Mouse (Mus musculus): ENCODE measurements around the gene Pmpca. TPM values are rescaled to one million over a fixed set of nuclear protein-coding genes. Genes with fewer than 3 reads are reported as not detected.

The Pmpca gene
- total and polyA plus RNA-seq, 2 experiments = 38.2 to 52.0 TPM

DNA sequence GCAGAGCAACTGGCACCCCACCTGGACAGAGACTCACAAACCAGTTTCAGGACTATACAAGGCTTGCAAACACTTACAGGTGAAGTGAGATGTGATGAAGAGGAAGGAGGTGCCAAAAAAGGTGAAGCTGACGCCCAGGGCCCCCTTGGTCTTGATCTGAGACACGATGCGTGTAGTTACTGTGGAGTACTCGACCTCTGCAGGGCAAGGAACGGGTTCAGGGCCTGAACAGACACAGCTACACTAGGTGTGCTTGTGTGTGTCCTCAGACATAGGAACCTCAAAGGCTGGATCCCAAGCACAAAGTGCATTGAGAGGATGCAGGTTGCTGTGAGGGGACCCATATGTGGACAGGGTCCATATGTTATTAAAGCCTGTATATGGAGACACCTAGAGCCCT, 11.2 kb downstream of the Pmpca start:
- peaks cover 14% of the 10 kb centered on the region for H3K4me1 ChIP-seq (ENCODE audit: control insufficient read depth, insufficient read depth, low read length)
- no peak overlapping the region for H3K4me3 ChIP-seq (ENCODE audit: insufficient read depth, low read depth, low read length)
- no peak overlapping the region for H3K9ac ChIP-seq (ENCODE audit: low read depth, low read length)
- DNase-seq (ENCODE audit: extremely low read depth, low read depth, low spot score) = no peak
- TF ChIP-seq POLR2A (IDR thresholded peaks at IDR 0.05; ENCODE audit: extremely low read depth, insufficient read depth, low read length) (no peak), CTCF (IDR thresholded peaks at IDR 0.05; ENCODE audit: low read depth, low read length) (no peak)
- H3K36me3 ChIP-seq (ENCODE audit: control insufficient read depth, insufficient read depth, low read length) = peaks cover 22% of the 10 kb centered on the region
- no peaks in the 10 kb centered on the region for H3K27me3 ChIP-seq (ENCODE audit: control insufficient read depth, insufficient read depth, low read length)
- H3K79me2 ChIP-seq (ENCODE audit: control insufficient read depth, insufficient read depth, low read length) = 0 out of 2 replicates have a peak, but pooled peaks cover 4% of the 10 kb centered on the region
- no peak overlapping the region for H3K27ac ChIP-seq (replicated peaks; ENCODE audit: insufficient read depth, low read depth, low read length)
- WGBS = 90% methylated on average over 5 of the region's 5 CpGs

DNA sequence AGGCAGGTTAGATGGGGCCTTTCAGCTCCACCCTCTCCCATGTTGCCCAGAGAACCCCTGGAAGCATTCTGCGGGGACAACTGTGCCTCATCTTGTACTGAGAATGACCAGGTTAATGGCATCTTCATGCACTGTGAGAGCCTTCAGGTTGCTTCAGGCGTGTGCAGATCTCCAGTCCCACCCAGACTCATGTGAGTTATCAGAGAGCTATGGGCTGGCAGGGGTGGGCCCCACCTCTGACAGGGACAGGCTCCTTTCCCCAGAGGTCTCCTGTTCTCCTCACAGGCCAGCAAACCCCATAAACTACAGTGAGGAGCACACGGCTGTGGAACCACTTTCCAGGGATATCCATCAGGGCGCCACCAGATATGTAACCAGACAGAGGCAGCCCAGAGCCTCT, 11.9 kb downstream of the Pmpca start:
- WGBS = 95% methylated on average over 4 of the region's 4 CpGs
- peaks cover 17% of the 10 kb centered on the region for H3K36me3 ChIP-seq (ENCODE audit: control insufficient read depth, insufficient read depth, low read length)

DNA sequence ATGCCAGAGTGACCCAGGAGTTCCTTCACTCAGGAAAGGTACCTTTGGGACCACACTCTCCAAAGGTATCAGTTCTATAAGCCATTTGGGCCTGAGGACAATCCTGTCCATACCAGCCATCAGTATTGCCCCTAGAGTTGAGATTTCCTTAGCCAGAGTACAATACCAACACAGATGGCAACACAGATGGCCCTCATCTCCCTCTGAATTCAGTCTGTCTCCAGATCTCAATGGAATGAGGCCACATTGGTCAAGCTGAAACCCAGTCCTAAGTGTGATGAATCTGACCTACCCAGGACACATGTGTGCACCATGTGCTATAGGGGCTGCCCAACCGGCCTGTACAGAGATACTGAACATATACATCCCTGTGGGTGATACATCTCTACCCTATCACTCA, 13.1 kb downstream of the Pmpca start:
- DNase-seq (ENCODE audit: extremely low read depth, low read depth, low spot score) = no peak
- peaks cover 6% of the 10 kb centered on the region for H3K36me3 ChIP-seq (ENCODE audit: control insufficient read depth, insufficient read depth, low read length)
- H3K4me1 ChIP-seq (ENCODE audit: control insufficient read depth, insufficient read depth, low read length) = peaks cover 14% of the 10 kb centered on the region

More for the DNA sequence above, 11.9 kb downstream of the Pmpca start:
- Histone ChIP-seq H3K9ac (ENCODE audit: low read depth, low read length) (no peak overlapping the region), H3K4me1 (ENCODE audit: control insufficient read depth, insufficient read depth, low read length) (peaks cover 14% of the 10 kb centered on the region), H3K4me3 (ENCODE audit: insufficient read depth, low read depth, low read length) (no peak overlapping the region), H3K79me2 (ENCODE audit: control insufficient read depth, insufficient read depth, low read length) (peaks cover 7% of the 10 kb centered on the region; the same call in 1 of the 2 replicates), H3K27me3 (ENCODE audit: control insufficient read depth, insufficient read depth, low read length) (no peaks in the 10 kb centered on the region), H3K27ac (replicated peaks; ENCODE audit: insufficient read depth, low read depth, low read length) (no peak overlapping the region)
- TF ChIP-seq CTCF (IDR thresholded peaks at IDR 0.05; ENCODE audit: low read depth, low read length) = no peak
- no peak for TF ChIP-seq POLR2A (IDR thresholded peaks at IDR 0.05; ENCODE audit: extremely low read depth, insufficient read depth, low read length)
- DNase-seq (ENCODE audit: extremely low read depth, low read depth, low spot score) = no peak

DNA sequence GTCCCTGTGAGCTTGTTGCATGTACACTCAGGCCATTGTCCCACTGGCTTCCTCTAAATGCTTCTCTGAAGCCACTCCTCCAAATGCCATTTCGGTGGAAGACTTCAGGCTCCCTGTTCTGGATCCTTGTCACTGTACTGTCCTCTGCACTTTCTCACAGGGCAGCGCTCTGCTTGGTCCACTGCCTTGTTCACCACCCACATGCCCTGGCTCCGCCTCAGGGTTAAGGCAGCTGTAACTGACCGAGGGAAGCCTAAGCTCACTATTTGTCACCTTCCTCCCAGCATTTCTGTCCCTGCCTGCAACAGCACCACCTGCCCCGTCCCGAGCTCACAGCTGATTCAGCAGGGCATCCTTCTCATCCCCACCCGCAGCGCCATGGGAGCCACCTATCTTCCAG, 14.2 kb downstream of the Pmpca start:
- DNase-seq (ENCODE audit: extremely low read depth, low read depth, low spot score) = no peak
- Histone ChIP-seq H3K79me2 (ENCODE audit: control insufficient read depth, insufficient read depth, low read length) (peaks cover 27% of the 10 kb centered on the region; the same call in 1 of the 2 replicates), H3K9ac (ENCODE audit: low read depth, low read length) (no peak overlapping the region), H3K27me3 (ENCODE audit: control insufficient read depth, insufficient read depth, low read length) (no peaks in the 10 kb centered on the region), H3K4me3 (ENCODE audit: insufficient read depth, low read depth, low read length) (no peak overlapping the region), H3K27ac (replicated peaks; ENCODE audit: insufficient read depth, low read depth, low read length) (no peak overlapping the region), H3K4me1 (ENCODE audit: control insufficient read depth, insufficient read depth, low read length) (peaks cover 21% of the 10 kb centered on the region), H3K36me3 (ENCODE audit: control insufficient read depth, insufficient read depth, low read length) (peaks cover 2% of the 10 kb centered on the region)
- 68% methylated on average over 8 of the region's 8 CpGs for WGBS
- TF ChIP-seq CTCF (IDR thresholded peaks at IDR 0.05; ENCODE audit: low read depth, low read length) (no peak), POLR2A (IDR thresholded peaks at IDR 0.05; ENCODE audit: extremely low read depth, insufficient read depth, low read length) (no peak)

More for the DNA sequence above, 13.1 kb downstream of the Pmpca start:
- Histone ChIP-seq H3K9ac (ENCODE audit: low read depth, low read length) (no peak overlapping the region), H3K79me2 (ENCODE audit: control insufficient read depth, insufficient read depth, low read length) (peaks cover 18% of the 10 kb centered on the region; the same call in 1 of the 2 replicates), H3K27me3 (ENCODE audit: control insufficient read depth, insufficient read depth, low read length) (no peaks in the 10 kb centered on the region), H3K27ac (replicated peaks; ENCODE audit: insufficient read depth, low read depth, low read length) (no peak overlapping the region), H3K4me3 (ENCODE audit: insufficient read depth, low read depth, low read length) (no peak overlapping the region)
- TF ChIP-seq CTCF (IDR thresholded peaks at IDR 0.05; ENCODE audit: low read depth, low read length) (no peak), POLR2A (IDR thresholded peaks at IDR 0.05; ENCODE audit: extremely low read depth, insufficient read depth, low read length) (no peak)
- 86% methylated on average over 1 of the region's 1 CpGs for WGBS

DNA sequence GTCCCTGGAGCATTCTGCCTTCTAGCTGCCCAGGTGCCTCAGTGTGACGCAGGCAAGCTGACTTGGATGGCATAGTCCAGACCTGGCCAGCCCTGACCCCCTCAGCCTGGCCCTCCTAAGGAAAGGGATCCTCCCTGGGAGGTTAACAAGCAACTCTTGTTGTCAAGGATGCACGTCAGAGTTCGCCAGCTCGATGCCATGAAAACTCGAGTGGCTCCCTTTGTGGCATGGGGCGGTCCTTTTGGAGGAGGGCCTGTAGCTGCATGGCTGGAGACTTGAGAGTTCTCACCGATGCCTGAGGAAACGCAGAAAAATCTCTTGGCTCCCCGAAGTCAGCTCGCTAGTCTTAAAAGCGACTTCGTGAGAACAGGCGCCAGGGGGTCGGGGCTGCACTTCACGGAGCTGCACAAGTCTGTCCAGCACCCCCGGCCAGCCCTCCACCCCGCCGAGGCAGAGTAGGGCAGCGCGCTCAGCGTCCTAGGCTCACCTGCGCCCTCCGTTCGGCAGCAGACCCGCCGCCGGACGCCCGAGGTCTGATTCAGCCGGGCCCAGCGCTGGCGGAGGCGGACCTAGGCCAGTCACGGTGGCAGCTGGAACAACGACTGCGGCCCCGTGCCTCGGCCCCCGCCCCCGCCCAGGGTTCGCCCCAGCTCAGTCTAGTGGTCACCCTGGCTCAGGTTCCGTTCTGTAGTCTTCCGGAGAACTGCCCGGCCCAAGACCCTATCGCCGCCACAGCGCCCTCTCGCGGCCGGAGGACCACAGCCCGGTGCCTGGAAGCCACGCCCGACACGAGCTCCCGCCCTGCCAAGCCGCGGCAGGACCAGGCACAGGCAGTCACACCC, 19.6 kb downstream of the Pmpca start, which contains the start of gene Inpp5e:
Gene Inpp5e (minus strand): TSS at position 689 of the 842 bp plus-strand sequence.
- peaks cover 21% of the 10 kb centered on the region for H3K4me1 ChIP-seq (ENCODE audit: control insufficient read depth, insufficient read depth, low read length)
- peaks cover 27% of the 10 kb centered on the region; the same call in 1 of the 2 replicates for H3K79me2 ChIP-seq (ENCODE audit: control insufficient read depth, insufficient read depth, low read length)
- TF ChIP-seq POLR2A (IDR thresholded peaks at IDR 0.05; ENCODE audit: extremely low read depth, insufficient read depth, low read length) (peak; percentile 44; the same call in 1 of the 2 replicates), CTCF (IDR thresholded peaks at IDR 0.05; ENCODE audit: low read depth, low read length) (peak; percentile 92)
- WGBS = under 1% methylated on average over 56 of the region's 57 CpGs
- peaks cover 23% of the 10 kb centered on the region for H3K36me3 ChIP-seq (ENCODE audit: control insufficient read depth, insufficient read depth, low read length)
- DNase-seq (ENCODE audit: extremely low read depth, low read depth, low spot score) = peak; percentile 84
- H3K4me3 ChIP-seq (ENCODE audit: insufficient read depth, low read depth, low read length) = peak within 1 kb of the TSS; percentile 86
- no peaks in the 10 kb centered on the region for H3K27me3 ChIP-seq (ENCODE audit: control insufficient read depth, insufficient read depth, low read length)
- peak within 1 kb of the TSS; percentile 96 for H3K9ac ChIP-seq (ENCODE audit: low read depth, low read length)
- peak within 1 kb of the TSS; percentile 82 for H3K27ac ChIP-seq (replicated peaks; ENCODE audit: insufficient read depth, low read depth, low read length)
